Mouse (Mus musculus) gastrocnemius, postnatal 36 days (tissue): ENCODE measurements around the gene Chst10. TPM values are rescaled to one million over a fixed set of nuclear protein-coding genes. Genes with fewer than 3 reads are reported as not detected.
A peak's percentile ranks its signal among the peaks of the same experiment; 100 is the strongest.

ENCODE experiments used
- DNase-seq, 2 experiments: peaks; one replicate each; pipeline ENCODE4 v3.0.0; 2022
- intact Hi-C: fragments of 180-260 bp; cut with DNase I; formaldehyde crosslinking; loops from one replicate; pipeline ENCODE4 v1.15.1; 2025
- long read RNA-seq, 2 experiments: library from polyadenylated mRNA; stranded (forward); transcript quantifications; one replicate each; pipeline ENCODE4 v2.0.0; 2021
- total RNA-seq, 2 experiments: library from RNA; stranded (reverse); gene quantifications; 2 replicates each; pipeline ENCODE4 v1.2.3; 2021

The Chst10 gene
- under 1 TPM; 0.10 to 0.28 TPM for total RNA-seq
- long read RNA-seq, experiment 1, result 0 reads
- long read RNA-seq, experiment 2, partial matches to known transcripts, result 0 of 1 reads
- long read RNA-seq, experiment 2, other reads (novel, unspliced or antisense), result 1 of 1 reads

GRCm38 (mm10) chr1:38897431-38898248 is at the start of gene Chst10:
Chst10 (minus strand) TSS chr1:38898161.
- intact Hi-C loops, result no loop called here
- peak; percentile 9 to 31 for DNase-seq

- intact Hi-C loops, result no loop called here
- no peak for DNase-seq
These were observed 41.6 kb upstream of the Chst10 start for GRCm38 (mm10) chr1:38939608-38940007.

- intact Hi-C loops, result no loop called here
- no peak for DNase-seq
These were observed 40.9 kb upstream of the Chst10 start, which contains the start of gene Nms for GRCm38 (mm10) chr1:38938849-38939248. Nms (plus strand) TSS chr1:38939149.

GRCm38 (mm10) chr1:38936780-38937179 is 38.8 kb upstream of the Chst10 start:
- DNase-seq, result no peak
- intact Hi-C loops, result no loop called here

GRCm38 (mm10) chr1:38934668-38935067 is 36.7 kb upstream of the Chst10 start:
- intact Hi-C loops, result no loop called here

GRCm38 (mm10) chr1:38930767-38931166 is 32.8 kb upstream of the Chst10 start:
- intact Hi-C loops, result no loop called here
- no peak for DNase-seq

More at GRCm38 (mm10) chr1:38934668-38935067, 36.7 kb upstream of the Chst10 start:
- DNase-seq, result no peak

GRCm38 (mm10) chr1:38929468-38929867 is 31.5 kb upstream of the Chst10 start:
- intact Hi-C loops, result no loop called here
- DNase-seq, result no peak

- DNase-seq, result no peak
- intact Hi-C loops, result no loop called here
These were observed 31.0 kb upstream of the Chst10 start for GRCm38 (mm10) chr1:38928996-38929395.

GRCm38 (mm10) chr1:38903985-38904384 is 6.0 kb upstream of the Chst10 start:
- DNase-seq, result no peak
- intact Hi-C loops, result no loop called here

- DNase-seq, result no peak
- intact Hi-C loops, result no loop called here
These were observed 4.6 kb upstream of the Chst10 start for GRCm38 (mm10) chr1:38902571-38902970.

GRCm38 (mm10) chr1:38893081-38893480 is 4.9 kb downstream of the Chst10 start:
- intact Hi-C loops, result no loop called here
- DNase-seq, result no peak

GRCm38 (mm10) chr1:38891444-38891843 is 6.5 kb downstream of the Chst10 start:
- intact Hi-C loops, result no loop called here
- DNase-seq, result no peak

GRCm38 (mm10) chr1:38888803-38889202 is 9.2 kb downstream of the Chst10 start:
- intact Hi-C loops, result no loop called here
- no peak for DNase-seq

- DNase-seq, result no peak
- intact Hi-C loops, result no loop called here
These were observed 10.9 kb downstream of the Chst10 start for GRCm38 (mm10) chr1:38887011-38887410.

- intact Hi-C loops, result no loop called here
- no peak for DNase-seq
These were observed 11.4 kb downstream of the Chst10 start for GRCm38 (mm10) chr1:38886602-38887001.

GRCm38 (mm10) chr1:38885956-38886355 is 12.0 kb downstream of the Chst10 start:
- intact Hi-C loops, result no loop called here

GRCm38 (mm10) chr1:38883766-38884165 is 14.2 kb downstream of the Chst10 start:
- intact Hi-C loops, result no loop called here

More at GRCm38 (mm10) chr1:38885956-38886355, 12.0 kb downstream of the Chst10 start:
- DNase-seq, result no peak

GRCm38 (mm10) chr1:38882746-38883145 is 15.2 kb downstream of the Chst10 start:
- intact Hi-C loops, result no loop called here
- no peak for DNase-seq

More at GRCm38 (mm10) chr1:38883766-38884165, 14.2 kb downstream of the Chst10 start:
- no peak for DNase-seq

- DNase-seq, result no peak
- intact Hi-C loops, result no loop called here
These were observed 16.6 kb downstream of the Chst10 start for GRCm38 (mm10) chr1:38881366-38881765.

GRCm38 (mm10) chr1:38876671-38877382 is 21.1 kb downstream of the Chst10 start:
- intact Hi-C loops, result no loop called here
- no peak for DNase-seq

GRCm38 (mm10) chr1:38873911-38874310 is 24.1 kb downstream of the Chst10 start:
- no peak for DNase-seq
- intact Hi-C loops, result no loop called here
